Mouse (Mus musculus) R1 (cell line): ENCODE data around the gene Ccdc18.
"Not testable (repeated sequence)": the region's sequence is repeated elsewhere in the genome, so short reads cannot be mapped to it uniquely, and the experiment has no call there.

ENCODE experiments used
- DNase-seq: peaks from one replicate; pipeline ENCODE4 v3.0.0-alpha.2; 2018; ENCODE audit warnings: low read depth, low spot score

Ccdc18 gene

DNA sequence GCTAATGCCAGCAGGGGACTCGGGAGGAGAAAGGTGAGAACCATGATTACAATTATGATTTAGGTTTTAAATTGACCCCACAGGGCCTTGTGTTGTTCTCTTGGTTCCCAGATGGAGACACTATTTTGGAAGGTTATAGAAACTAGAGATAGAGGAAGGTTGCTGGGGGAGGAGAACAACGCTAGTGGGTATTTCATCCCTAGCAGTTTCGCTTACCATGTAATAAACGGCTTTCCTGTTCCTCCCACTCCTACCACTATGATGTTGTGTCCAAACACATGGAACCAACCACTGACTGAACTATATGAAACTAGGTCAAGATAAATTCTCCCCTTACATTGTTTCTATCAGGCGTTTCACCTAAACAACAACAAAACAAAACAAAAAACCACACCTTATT, 122.6 kb downstream of the Ccdc18 start:
- DNase-seq = no peak

DNA sequence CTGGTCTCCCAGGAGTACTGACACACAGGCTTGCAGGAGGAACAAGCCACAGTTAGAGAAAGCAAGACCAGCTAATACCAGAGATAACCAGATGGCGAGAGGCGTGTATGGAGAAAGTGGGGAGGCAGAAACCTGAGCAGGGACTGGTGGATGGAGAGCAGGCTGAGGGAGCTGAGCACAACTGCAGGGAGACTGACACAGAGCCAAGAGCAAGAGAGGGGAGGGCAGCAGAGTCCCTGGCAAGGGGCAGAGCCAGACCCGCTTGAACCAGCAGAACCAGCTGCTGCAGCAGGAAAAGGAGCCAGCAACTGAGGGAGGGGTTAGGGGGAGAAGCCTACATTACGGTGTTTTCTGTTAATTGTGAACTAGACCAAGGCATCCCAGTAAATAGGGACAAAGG, 130.0 kb downstream of the Ccdc18 start:
- peak; percentile 55 for DNase-seq

DNA sequence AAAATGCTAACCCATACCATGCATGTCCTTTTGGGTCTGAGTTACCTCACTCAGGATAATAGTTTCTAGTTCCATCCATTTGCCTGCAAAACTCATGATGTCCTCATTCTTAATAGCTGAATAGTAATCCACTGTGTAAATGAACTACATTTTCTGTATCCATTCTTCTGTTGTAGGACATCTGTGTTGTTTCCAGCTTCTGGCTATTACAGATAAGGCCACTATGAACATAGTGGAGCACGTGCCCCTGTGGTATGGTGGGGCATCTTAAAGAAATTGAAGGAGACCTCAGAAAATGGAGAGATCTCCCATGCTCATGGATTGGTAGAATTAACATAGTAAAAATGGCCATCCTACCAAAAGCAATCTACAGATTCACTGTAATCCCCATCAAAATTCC, 131.1 kb downstream of the Ccdc18 start:
- not testable (repeated sequence) for DNase-seq

DNA sequence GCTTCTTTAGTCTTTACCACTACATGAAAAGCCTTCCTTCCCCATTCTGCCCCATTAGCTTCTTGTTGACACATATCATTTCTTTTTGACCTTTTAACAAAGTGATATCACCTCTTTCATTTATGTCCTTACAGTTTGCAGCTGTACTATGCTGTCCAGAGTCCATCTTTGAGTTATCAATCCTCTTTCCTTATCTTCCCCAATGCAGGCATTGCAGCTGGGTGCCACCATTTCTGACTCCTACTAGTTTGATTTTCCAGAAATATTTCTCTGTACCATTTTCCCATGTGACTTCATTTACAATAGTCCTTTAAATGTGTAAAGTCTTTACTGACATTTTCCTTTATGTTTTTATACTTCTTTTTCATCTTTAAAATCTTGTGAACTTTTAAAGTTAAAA, 134.3 kb downstream of the Ccdc18 start:
- no peak for DNase-seq

DNA sequence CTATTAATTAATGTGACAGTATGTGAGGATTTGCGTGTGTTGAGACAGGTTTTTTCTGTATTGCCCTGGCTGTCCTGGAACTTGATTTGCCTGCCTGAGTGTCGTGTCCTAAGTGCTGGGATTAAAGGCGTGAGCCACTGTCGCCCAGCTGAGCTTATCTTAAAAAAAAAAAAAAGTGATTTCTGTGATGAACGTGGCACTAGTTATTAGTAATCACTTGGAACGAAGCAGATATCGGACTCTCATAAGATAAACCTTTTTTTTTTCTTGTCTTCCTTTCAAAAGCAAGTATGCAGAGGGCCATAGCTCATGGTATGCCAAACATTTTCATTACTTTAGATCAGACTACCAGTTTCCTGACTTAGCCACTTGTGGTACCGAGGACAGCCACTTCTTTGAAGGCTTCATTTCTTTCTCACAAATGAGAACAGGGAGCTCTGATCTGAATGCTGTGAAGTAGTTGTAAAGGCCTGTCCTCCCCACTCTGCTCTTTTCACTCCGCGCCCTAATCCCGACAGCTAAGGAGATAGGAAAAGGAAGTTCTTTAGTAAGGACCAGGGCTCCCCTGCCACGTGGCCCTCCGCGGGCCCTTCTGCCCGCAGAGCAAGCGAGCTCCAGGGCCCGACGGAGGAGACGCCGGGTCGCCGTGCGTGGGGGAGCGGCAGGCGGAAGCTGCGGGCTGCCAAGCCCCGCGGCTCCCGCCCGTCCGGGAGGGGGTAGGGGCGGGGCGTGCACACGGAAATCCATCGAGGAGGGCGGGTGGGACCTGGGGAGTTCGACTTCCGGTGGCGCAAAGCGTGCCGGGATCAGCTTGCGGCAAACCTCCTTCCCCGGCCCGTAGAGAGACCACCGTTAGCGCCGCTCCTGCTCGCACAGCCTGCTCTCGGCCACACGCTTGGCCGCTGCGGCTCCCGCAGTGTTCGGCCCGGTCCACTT, 135.7 kb downstream of the Ccdc18 start, which contains the start of gene Dr1:
Dr1 (plus strand) TSS at position 771 of the 936 bp plus-strand sequence.
- DNase-seq = peak; percentile 91

DNA sequence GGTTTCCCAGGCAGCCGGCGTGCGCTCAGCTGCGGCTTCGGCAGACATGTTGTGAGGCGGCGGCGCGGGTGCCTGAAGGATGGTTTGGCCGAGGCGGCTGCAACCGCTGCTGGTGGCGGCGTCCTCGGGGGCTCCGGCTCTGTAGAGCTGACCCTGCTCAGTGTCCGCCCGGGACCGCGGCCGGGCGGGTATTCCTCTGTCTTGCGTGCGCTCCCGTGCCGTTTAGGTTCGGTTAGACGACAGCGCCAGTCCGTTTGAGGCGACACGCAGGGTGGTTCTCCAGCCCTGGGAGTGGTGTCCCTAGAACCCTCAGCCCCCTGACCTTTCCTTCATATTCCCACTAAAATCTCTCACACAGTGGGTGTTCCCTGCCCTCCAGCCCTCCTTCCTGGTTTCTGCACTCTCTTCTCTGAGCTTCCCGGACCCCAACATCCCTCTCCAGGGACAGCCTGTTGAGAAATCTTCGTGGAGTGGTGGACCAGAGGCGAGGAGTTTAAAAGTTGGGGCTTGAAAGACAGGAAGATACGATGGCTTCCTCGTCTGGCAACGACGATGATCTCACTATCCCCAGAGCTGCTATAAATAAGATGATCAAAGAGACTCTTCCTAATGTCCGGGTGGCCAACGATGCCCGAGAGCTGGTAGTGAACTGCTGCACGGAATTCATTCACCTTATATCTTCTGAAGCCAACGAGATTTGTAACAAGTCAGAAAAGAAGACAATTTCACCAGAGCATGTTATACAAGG, 136.6 kb downstream of the Ccdc18 start:
- peak; percentile 49 for DNase-seq

DNA sequence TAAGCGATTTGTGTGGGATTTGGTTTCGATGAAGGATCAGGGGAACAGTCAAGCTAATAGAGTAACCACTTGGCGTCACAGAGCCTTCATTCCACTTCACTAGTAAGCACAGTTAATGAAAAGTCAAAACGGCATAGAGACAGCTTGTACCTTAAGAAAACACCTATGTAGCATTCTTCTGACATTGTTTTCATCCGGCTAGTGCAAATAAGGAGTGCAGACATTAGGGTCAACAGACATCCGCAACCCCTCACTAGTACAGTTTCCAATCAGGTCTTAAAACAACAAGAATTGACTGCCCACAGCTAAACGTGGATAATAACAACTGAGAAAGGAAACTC, 137.1 kb downstream of the Ccdc18 start:
- DNase-seq = no peak

DNA sequence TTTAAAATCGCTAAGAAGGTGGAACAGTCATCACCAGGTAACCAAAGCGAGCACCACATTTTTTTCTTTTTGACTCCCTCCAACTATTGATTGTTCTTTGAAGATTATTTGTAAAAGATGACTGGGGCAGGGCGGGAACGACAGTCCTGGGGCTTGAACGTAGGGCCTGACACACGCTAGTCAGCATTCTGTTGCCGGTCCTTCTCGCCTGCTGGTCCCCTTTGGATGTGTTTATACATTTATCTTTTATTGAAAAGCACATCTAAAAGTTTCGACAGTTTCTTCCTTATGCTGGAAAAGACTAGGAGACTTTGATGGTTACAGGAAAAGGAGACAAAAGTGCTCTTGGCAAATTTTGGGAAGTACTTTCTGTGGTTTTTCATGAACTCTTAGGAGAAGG, 137.7 kb downstream of the Ccdc18 start:
- no peak for DNase-seq

DNA sequence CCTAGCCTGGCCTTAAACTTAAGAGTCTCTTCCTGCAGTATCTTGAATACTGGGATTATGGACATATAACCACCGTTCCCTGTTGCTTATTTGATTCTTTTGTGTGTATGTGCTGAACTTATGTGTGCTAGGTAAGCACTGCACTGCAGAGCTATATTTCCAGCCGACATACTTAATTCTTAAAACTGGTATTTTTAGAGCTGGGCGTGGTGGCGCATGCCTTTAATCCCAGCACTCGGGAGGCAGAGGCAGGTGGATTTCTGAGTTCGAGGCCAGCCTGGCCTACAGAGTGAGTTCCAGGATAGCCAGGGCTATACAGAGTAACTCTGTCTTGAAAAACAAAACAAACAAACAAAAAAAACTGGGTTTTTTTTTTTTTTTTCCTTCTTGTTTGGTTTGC, 138.7 kb downstream of the Ccdc18 start:
- not testable (repeated sequence) for DNase-seq
